In genomic region chr17:45473667-45474066, GRCm38 (mm10) we compare ENCODE assay signal across 23 mouse cellular contexts. TPM values are rescaled to one million over a fixed set of nuclear protein-coding genes. Genes with fewer than 3 reads are reported as not detected.
A peak's percentile ranks its signal among the peaks of the same experiment; 100 is the strongest.
DNase-seq lines count a peak whose midpoint lies in the region; ATAC-seq and TF ChIP-seq lines count a peak whose summit lies in the region.
"Had no signal": no experiment of that assay in that cellular context is flagged by ENCODE, and none has a peak within 500 bp of the region (broad histone marks: within the 10 kb centered on the region; RNA-seq: fewer than 3 reads in every experiment).

No protein-coding gene starts in this region.

- no peak for TF ChIP-seq CTCF in midbrain, postnatal 0 days (IDR thresholded peaks at IDR 0.05)

- DNase-seq in hindbrain, embryonic 14.5 days (ENCODE audit: low spot score): no peak
- no peak for DNase-seq in midbrain, postnatal 0 days (ENCODE audit: low spot score)
- DNase-seq in midbrain, embryonic 11.5 days (ENCODE audit: low spot score, missing footprints): no peak
- DNase-seq in ES-E14 (ENCODE audit: low read depth, low spot score): no peak
- no peak for DNase-seq in thymus, postnatal 36 days
- no peak for DNase-seq in heart, postnatal 14 days
- DNase-seq: adrenal gland, adult 2 months; adrenal gland, postnatal 25 days; cerebellum, adult 2 months; gastrocnemius, postnatal 36 days; heart, adult 11 months; heart, postnatal 4 days had no signal

- no peak overlapping the region for H3K27ac ChIP-seq in hindbrain, embryonic 15.5 days (replicated peaks)
- no peak overlapping the region for H3K27ac ChIP-seq in hindbrain, embryonic 14.5 days
- H3K27ac ChIP-seq in midbrain, postnatal 0 days (ENCODE audit: low read depth, low read length): 0 out of 2 replicates have a peak overlapping the region, but pooled peaks have one; percentile 80
- H3K27ac ChIP-seq in midbrain, embryonic 11.5 days (ENCODE audit: low read depth, low read length): no peak overlapping the region
- 0 out of 2 replicates have a peak overlapping the region, but pooled peaks have one; percentile 35 for H3K27ac ChIP-seq in ES-E14 (ENCODE audit: insufficient read depth, low read depth, low read length, poor library complexity, severe bottlenecking)
- H3K27ac ChIP-seq: embryonic facial prominence, embryonic 12.5 days; heart, embryonic 13.5 days had no signal

- ATAC-seq in hindbrain, embryonic 15.5 days (ENCODE audit: low FRiP score, low read depth): no peak
- ATAC-seq in hindbrain, embryonic 14.5 days (ENCODE audit: low FRiP score): no peak
- no peak for ATAC-seq in midbrain, postnatal 0 days (ENCODE audit: low FRiP score)
- no peak for ATAC-seq in midbrain, embryonic 11.5 days (ENCODE audit: low FRiP score)
- ATAC-seq: inflammation-experienced regulatory T-cells, adult 6 months had no signal

- no peak overlapping the region for H3K9ac ChIP-seq in hindbrain, embryonic 15.5 days
- no peak overlapping the region for H3K9ac ChIP-seq in hindbrain, embryonic 14.5 days
- no peak overlapping the region for H3K9ac ChIP-seq in midbrain, postnatal 0 days (replicated peaks; ENCODE audit: low read length, poor library complexity, severe bottlenecking)
- H3K9ac ChIP-seq in midbrain, embryonic 11.5 days (ENCODE audit: low read length): no peak overlapping the region
- H3K9ac ChIP-seq in ES-E14 (ENCODE audit: insufficient read depth, low read depth, low read length, poor library complexity, severe bottlenecking): peak overlapping the region; percentile 53; the same call in 1 of the 2 replicates
- H3K9ac ChIP-seq: embryonic facial prominence, embryonic 12.5 days; forebrain, embryonic 15.5 days had no signal

- H3K4me3 ChIP-seq in hindbrain, embryonic 15.5 days: no peak overlapping the region
- H3K4me3 ChIP-seq in hindbrain, embryonic 14.5 days (replicated peaks; ENCODE audit: low read length): no peak overlapping the region
- H3K4me3 ChIP-seq in midbrain, postnatal 0 days (ENCODE audit: low read depth, low read length): no peak overlapping the region
- no peak overlapping the region for H3K4me3 ChIP-seq in midbrain, embryonic 11.5 days (ENCODE audit: low read depth, low read length)
- H3K4me3 ChIP-seq in ES-E14 (ENCODE audit: insufficient read depth in 1 of 2, low read depth in 1 of 2, low read length in 2 of 2, poor library complexity in 1 of 2, severe bottlenecking in 1 of 2): peak overlapping the region in 1 of 2 experiments; percentile 63; a peak in 1 of 4 replicates

- intact Hi-C loops in heart, postnatal 14 days (cut with DNase I): no loop called here

- in situ Hi-C loops in ES-E14 (cut with MboI; ENCODE audit: low sequenced_read_pairs in 2 of 2, unreplicated experiment in 2 of 2): loop anchor here (10.0 kb wide), 1 partner anchor 81 kb away; the partner anchor contains the start of gene Nfkbie (in 2 of the 2)

- H3K4me2 ChIP-seq in hindbrain, embryonic 15.5 days: peak overlapping the region; percentile 61; the same call in 1 of the 2 replicates
- no peak overlapping the region for H3K4me2 ChIP-seq in hindbrain, embryonic 14.5 days (replicated peaks)
- H3K4me2 ChIP-seq in midbrain, postnatal 0 days (ENCODE audit: low read depth, low read length, poor library complexity, severe bottlenecking): no peak overlapping the region
- no peak overlapping the region for H3K4me2 ChIP-seq in midbrain, embryonic 11.5 days

- no peaks in the 10 kb centered on the region for H3K27me3 ChIP-seq in hindbrain, embryonic 15.5 days
- H3K27me3 ChIP-seq in hindbrain, embryonic 14.5 days (ENCODE audit: control insufficient read depth, insufficient read depth, low read length): no peaks in the 10 kb centered on the region
- no peaks in the 10 kb centered on the region for H3K27me3 ChIP-seq in midbrain, postnatal 0 days (ENCODE audit: insufficient read depth, low read length)
- H3K27me3 ChIP-seq in midbrain, embryonic 11.5 days (ENCODE audit: control insufficient read depth, insufficient read depth, low read length): peaks cover 5% of the 10 kb centered on the region; the same call in 1 of the 2 replicates
- H3K27me3 ChIP-seq: forebrain, embryonic 15.5 days had no signal

- 76% methylated on average over 6 of the region's 6 CpGs for WGBS in hindbrain, embryonic 15.5 days
- 84% methylated on average over 6 of the region's 6 CpGs for WGBS in hindbrain, embryonic 14.5 days
- 81% methylated on average over 6 of the region's 6 CpGs for WGBS in midbrain, postnatal 0 days
- 75% methylated on average over 6 of the region's 6 CpGs for WGBS in midbrain, embryonic 11.5 days

- H3K36me3 ChIP-seq in hindbrain, embryonic 15.5 days: no peaks in the 10 kb centered on the region
- no peaks in the 10 kb centered on the region for H3K36me3 ChIP-seq in hindbrain, embryonic 14.5 days (replicated peaks; ENCODE audit: control insufficient read depth, insufficient read depth)
- no peaks in the 10 kb centered on the region for H3K36me3 ChIP-seq in midbrain, postnatal 0 days (ENCODE audit: insufficient read depth, low read length)
- H3K36me3 ChIP-seq in midbrain, embryonic 11.5 days (ENCODE audit: control insufficient read depth, insufficient read depth, low read length): no peaks in the 10 kb centered on the region
- H3K36me3 ChIP-seq in ES-E14 (ENCODE audit: control insufficient read depth, insufficient read depth, low read length, poor library complexity, severe bottlenecking): no peaks in the 10 kb centered on the region
- H3K36me3 ChIP-seq: embryonic facial prominence, embryonic 12.5 days; forebrain, embryonic 15.5 days; heart, embryonic 13.5 days; hindbrain, embryonic 13.5 days had no signal

- no peaks in the 10 kb centered on the region for H3K9me3 ChIP-seq in hindbrain, embryonic 15.5 days
- H3K9me3 ChIP-seq in hindbrain, embryonic 14.5 days (ENCODE audit: control insufficient read depth, low read length): no peaks in the 10 kb centered on the region
- no peaks in the 10 kb centered on the region for H3K9me3 ChIP-seq in midbrain, postnatal 0 days (ENCODE audit: low read length)
- no peaks in the 10 kb centered on the region for H3K9me3 ChIP-seq in midbrain, embryonic 11.5 days (ENCODE audit: control insufficient read depth, low read length)
- H3K9me3 ChIP-seq in ES-E14 (ENCODE audit: control insufficient read depth, insufficient read depth, low read depth, low read length): no peaks in the 10 kb centered on the region
- H3K9me3 ChIP-seq: embryonic facial prominence, embryonic 12.5 days; forebrain, embryonic 15.5 days; heart, embryonic 13.5 days; hindbrain, embryonic 13.5 days had no signal

- H3K4me1 ChIP-seq in hindbrain, embryonic 15.5 days (replicated peaks): peaks cover 15% of the 10 kb centered on the region; the same call in 1 of the 2 replicates
- H3K4me1 ChIP-seq in hindbrain, embryonic 14.5 days (replicated peaks; ENCODE audit: control insufficient read depth, insufficient read depth, low read length): peaks cover 13% of the 10 kb centered on the region; the same call in 1 of the 2 replicates
- no peaks in the 10 kb centered on the region for H3K4me1 ChIP-seq in midbrain, postnatal 0 days (ENCODE audit: insufficient read depth, low read length)
- peaks cover 4% of the 10 kb centered on the region; the same call in 1 of the 2 replicates for H3K4me1 ChIP-seq in midbrain, embryonic 11.5 days (ENCODE audit: control insufficient read depth, insufficient read depth, low read length)
- H3K4me1 ChIP-seq in ES-E14 (ENCODE audit: control insufficient read depth in 2 of 2, insufficient read depth in 2 of 2, low read length in 2 of 2, poor library complexity in 1 of 2): peaks cover 16 to 21% of the 10 kb centered on the region in 2 experiments

TF ChIP-seq in ES-E14, 5 proteins besides CTCF, POLR2A, EP300 and RAD21 (continues in another document):
- TF ChIP-seq HCFC1 (IDR thresholded peaks at IDR 0.05; ENCODE audit: borderline replicate concordance, insufficient read depth, low read length): no peak
- TF ChIP-seq ZNF384 (IDR thresholded peaks at IDR 0.05; ENCODE audit: low read depth, low read length): no peak
- no peak for TF ChIP-seq MAFK (IDR thresholded peaks at IDR 0.05; ENCODE audit: insufficient read depth, low read depth, low read length)

RNA-seq across cellular contexts. Expression of gene Spats1, which starts 1.5 kb away (rescaled TPM):
- 1.8 and 2.2 TPM in 2 replicates for polyA plus RNA-seq in hindbrain, embryonic 15.5 days (2015; fragmentation: Nextera tagmentation; extraction: Ambion mirVana)
- 1.5 and 2.2 TPM in 2 replicates for polyA plus RNA-seq in hindbrain, embryonic 14.5 days (2014; fragmentation: Nextera tagmentation; extraction: Ambion mirVana)
- 2.3 and 5.8 TPM in 2 replicates for total RNA-seq in midbrain, postnatal 0 days (2014; rRNA removed)
- 3.4 and 3.6 TPM in 2 replicates for polyA plus RNA-seq in midbrain, postnatal 0 days (2015; fragmentation: Nextera tagmentation; extraction: Ambion mirVana)
- polyA plus RNA-seq in midbrain, embryonic 11.5 days (2014; fragmentation: Nextera tagmentation; extraction: Ambion mirVana): 0.40 and 0.46 TPM in 2 replicates
- 8.5 and 9.7 TPM in 2 replicates for total RNA-seq in ES-E14 (2012; rRNA removed)
- total RNA-seq in heart, postnatal 14 days (2021): under 1 TPM; 0.39 to 0.50 TPM
- total RNA-seq: adrenal gland, adult 2 months; gastrocnemius, adult 8-10 months; gastrocnemius, postnatal 36 days had no signal

RNA-seq across cellular contexts. Expression of gene Aars2, which starts 33.0 kb away (rescaled TPM):
- 19.4 and 19.9 TPM in 2 replicates for polyA plus RNA-seq in hindbrain, embryonic 15.5 days (2015; fragmentation: Nextera tagmentation; extraction: Ambion mirVana)
- 15.2 and 15.8 TPM in 2 replicates for polyA plus RNA-seq in hindbrain, embryonic 14.5 days (2014; fragmentation: Nextera tagmentation; extraction: Ambion mirVana)
- total RNA-seq in midbrain, postnatal 0 days (2014; rRNA removed): 19.8 and 31.4 TPM in 2 replicates
- polyA plus RNA-seq in midbrain, postnatal 0 days (2015; fragmentation: Nextera tagmentation; extraction: Ambion mirVana): 13.9 and 15.2 TPM in 2 replicates
- polyA plus RNA-seq in midbrain, embryonic 11.5 days (2014; fragmentation: Nextera tagmentation; extraction: Ambion mirVana): 13.5 and 18.1 TPM in 2 replicates
- total RNA-seq in ES-E14 (2012; rRNA removed): 36.6 and 60.9 TPM in 2 replicates
- total RNA-seq in heart, postnatal 14 days (2021): 10 to 100 TPM; 19.0 to 19.1 TPM

RNA-seq across cellular contexts. Expression of gene Cdc5l, which starts 40.1 kb away (rescaled TPM):
- polyA plus RNA-seq in hindbrain, embryonic 15.5 days (2015; fragmentation: Nextera tagmentation; extraction: Ambion mirVana): 62.1 and 64.0 TPM in 2 replicates
- 64.7 and 67.0 TPM in 2 replicates for polyA plus RNA-seq in hindbrain, embryonic 14.5 days (2014; fragmentation: Nextera tagmentation; extraction: Ambion mirVana)
- 36.7 and 47.4 TPM in 2 replicates for total RNA-seq in midbrain, postnatal 0 days (2014; rRNA removed)
- 54.3 and 57.9 TPM in 2 replicates for polyA plus RNA-seq in midbrain, postnatal 0 days (2015; fragmentation: Nextera tagmentation; extraction: Ambion mirVana)
- 87.9 and 91.6 TPM in 2 replicates for polyA plus RNA-seq in midbrain, embryonic 11.5 days (2014; fragmentation: Nextera tagmentation; extraction: Ambion mirVana)
- total RNA-seq in ES-E14 (2012; rRNA removed): 116 and 125 TPM in 2 replicates
- total RNA-seq in heart, postnatal 14 days (2021): 10 to 100 TPM; 38.0 to 43.4 TPM

RNA-seq across cellular contexts. Expression of gene Tcte1, which starts 49.6 kb away (rescaled TPM):
- 4.3 and 5.2 TPM in 2 replicates for polyA plus RNA-seq in hindbrain, embryonic 15.5 days (2015; fragmentation: Nextera tagmentation; extraction: Ambion mirVana)
- polyA plus RNA-seq in hindbrain, embryonic 14.5 days (2014; fragmentation: Nextera tagmentation; extraction: Ambion mirVana): 3.8 TPM in 2 replicates
- 0.99 and 1.2 TPM in 2 replicates for total RNA-seq in midbrain, postnatal 0 days (2014; rRNA removed)
- 4.2 and 4.6 TPM in 2 replicates for polyA plus RNA-seq in midbrain, postnatal 0 days (2015; fragmentation: Nextera tagmentation; extraction: Ambion mirVana)
- polyA plus RNA-seq in midbrain, embryonic 11.5 days (2014; fragmentation: Nextera tagmentation; extraction: Ambion mirVana): 1.7 and 2.0 TPM in 2 replicates
- 0.09 and 0.11 TPM in 2 replicates for total RNA-seq in ES-E14 (2012; rRNA removed)
- total RNA-seq in heart, postnatal 14 days (2021): under 1 TPM in 1 of 2 experiments, not detected in 1; 0.12 TPM
- total RNA-seq: adrenal gland, adult 2 months; adrenal gland, postnatal 25 days; common myeloid progenitor, adult 5-6 weeks; gastrocnemius, adult 8-10 months; gastrocnemius, postnatal 36 days; heart, postnatal 4 days; MEL had no signal
- polyA plus RNA-seq: adrenal gland, adult 2 months; C2C12; heart, postnatal 0 days; inflammation-experienced regulatory T-cells, adult 6 months had no signal

Comparison
In these comparisons a context has a peak if more than half of its experiments do, and no peak if none do; other contexts are left out.
1. H3K27ac ChIP-seq: peak in midbrain, postnatal 0 days (single experiment) and ES-E14 (single experiment); none in hindbrain, embryonic 15.5 days (single experiment), hindbrain, embryonic 14.5 days (single experiment) and midbrain, embryonic 11.5 days (single experiment).